Mouse (Mus musculus) megakaryocyte-erythroid progenitor cell, adult 5-6 weeks (primary cell): ENCODE results near the gene Abi3bp. TPM values are rescaled to one million over a fixed set of nuclear protein-coding genes. Genes with fewer than 3 reads are reported as not detected.
A peak's percentile ranks its signal among the peaks of the same experiment; 100 is the strongest.

Experiments used
- ATAC-seq: replicated peaks from 2 replicates; pipeline ENCODE4 v1.8.0; 2016; ENCODE audit warnings: mild to moderate bottlenecking, inconsistent platforms; ENCODE audit not compliant: severe bottlenecking, poor library complexity, low FRiP score, low TSS enrichment
- total RNA-seq, 2 experiments: library from RNA; stranded (forward) in 1 of 2; stranded (reverse) in 1 of 2; fragments of 200-1000, 215-1000 nt in 1 of 2; fragments of >200 nt in 1 of 2; fragmentation: Nextera tagmentation in 1 of 2; gene quantifications; 2 replicates each; pipeline ENCODE4 v1.2.3; 2014 to 2017

Abi3bp gene
- total RNA-seq, 2 experiments from 2014 or later: not detected

- no peak for ATAC-seq
Observed at GRCm38 (mm10) chr16:56670941-56671340, 193.3 kb downstream of the Abi3bp start.

- no peak for ATAC-seq
Observed at GRCm38 (mm10) chr16:56673420-56673819, 195.7 kb downstream of the Abi3bp start.

- ATAC-seq: no peak
Observed at GRCm38 (mm10) chr16:56677146-56677545, 199.5 kb downstream of the Abi3bp start.

GRCm38 (mm10) chr16:56681010-56681645 is 203.4 kb downstream of the Abi3bp start:
- ATAC-seq: no peak

- ATAC-seq: no peak
Observed at GRCm38 (mm10) chr16:56686747-56687146, 209.1 kb downstream of the Abi3bp start.

- no peak for ATAC-seq
Observed at GRCm38 (mm10) chr16:56690715-56691114, 213.0 kb downstream of the Abi3bp start.

- ATAC-seq: no peak
Observed at GRCm38 (mm10) chr16:56696448-56696847, 218.8 kb downstream of the Abi3bp start.

GRCm38 (mm10) chr16:56700898-56701297 is 223.2 kb downstream of the Abi3bp start:
- no peak for ATAC-seq

- peak; percentile 84 for ATAC-seq
Observed at GRCm38 (mm10) chr16:56705731-56706130, 228.1 kb downstream of the Abi3bp start.

GRCm38 (mm10) chr16:56710071-56710470 is 232.4 kb downstream of the Abi3bp start:
- no peak for ATAC-seq

GRCm38 (mm10) chr16:56715608-56716007 is 237.9 kb downstream of the Abi3bp start:
- no peak for ATAC-seq

GRCm38 (mm10) chr16:56716557-56717179 is 239.0 kb downstream of the Abi3bp start:
- peak; percentile 40 for ATAC-seq

- peak; percentile 87 for ATAC-seq
Observed at GRCm38 (mm10) chr16:56717224-56718200, 239.8 kb downstream of the Abi3bp start, which contains the start of gene Tfg. TSS of gene Tfg (minus strand) at chr16:56717450.

GRCm38 (mm10) chr16:56719031-56719430 is 241.4 kb downstream of the Abi3bp start:
- peak; percentile 40 for ATAC-seq

GRCm38 (mm10) chr16:56722357-56722756 is 244.7 kb downstream of the Abi3bp start:
- ATAC-seq: no peak

- ATAC-seq: no peak
Observed at GRCm38 (mm10) chr16:56724927-56725326, 247.2 kb downstream of the Abi3bp start.

GRCm38 (mm10) chr16:56729060-56729459 is 251.4 kb downstream of the Abi3bp start:
- no peak for ATAC-seq
